Mouse (Mus musculus) midbrain, embryonic 10.5 days (tissue): ENCODE measurements at regions not wholly inside any gene's neighbourhood (a gene's known extent, or its start where the extent isn't known, plus 50 kb on each side); places are given as distances from the start of the nearest gene placed in this dataset.
A peak's percentile ranks its signal among the peaks of the same experiment; 100 is the strongest.

Source experiments
- DNase-seq: peaks from one replicate; pipeline ENCODE4 v3.0.0-alpha.2; 2017; ENCODE audit warnings: low spot score
- H3K27ac ChIP-seq: fragments of 300-500 bp; sonication (generic); replicated peaks from 2 replicates; pipeline ENCODE4 v1.5.1; 2016; ENCODE audit warnings: mild to moderate bottlenecking
- H3K27me3 ChIP-seq: fragments of 300-500 bp; sonication (generic); 2 replicates; pipeline ENCODE4 v1.6.1; 2016; ENCODE audit warnings: low read depth, mild to moderate bottlenecking; ENCODE audit not compliant: poor library complexity, severe bottlenecking
- H3K36me3 ChIP-seq: fragments of 300-500 bp; sonication (generic); 2 replicates; pipeline ENCODE4 v1.6.1; 2016; ENCODE audit warnings: mild to moderate bottlenecking, moderate library complexity
- H3K4me1 ChIP-seq: fragments of 300-500 bp; sonication (generic); 2 replicates; pipeline ENCODE4 v1.6.1; 2016
- H3K4me3 ChIP-seq: fragments of 300-500 bp; sonication (generic); 2 replicates; pipeline ENCODE4 v1.5.1; 2016; ENCODE audit warnings: mild to moderate bottlenecking, moderate library complexity
- H3K9me3 ChIP-seq: fragments of 300-500 bp; sonication (generic); replicated peaks from 2 replicates; pipeline ENCODE4 v1.6.1; 2016; ENCODE audit warnings: mild to moderate bottlenecking
- WGBS: fragments of 180-500 bp; shearing (Covaris S2); methylation state at CpG from one replicate; pipeline ENCODE4 v1.1.7; 2016; 5-methylcytosine and 5-hydroxymethylcytosine counted together

DNA sequence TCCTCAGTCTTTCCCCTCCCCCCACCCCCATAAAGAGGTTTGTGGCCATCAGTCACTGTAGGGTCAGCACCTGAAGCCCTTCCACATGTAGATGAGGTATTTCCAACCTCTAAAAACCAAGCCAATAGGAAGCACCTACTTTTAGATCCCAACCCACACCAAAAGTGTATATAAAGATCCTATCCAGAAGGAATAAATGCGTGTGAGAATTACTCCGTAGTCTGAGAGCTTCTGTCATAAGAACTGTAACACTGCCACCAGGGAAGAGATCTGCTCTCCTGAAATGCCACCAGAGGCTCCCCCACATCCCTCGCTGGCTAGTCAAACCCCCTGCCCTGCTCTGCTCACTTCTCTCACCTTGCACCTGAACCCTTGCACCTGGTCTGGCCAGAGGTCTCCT, 145.8 kb upstream of the Bank1 start:
- H3K4me3 ChIP-seq, result no peak overlapping the region
- H3K27ac ChIP-seq, result no peak overlapping the region
- WGBS, result 90% methylated on average over 3 of the region's 3 CpGs
- DNase-seq, result no peak
- H3K9me3 ChIP-seq, result no peaks in the 10 kb centered on the region
- H3K36me3 ChIP-seq, result no peaks in the 10 kb centered on the region
- H3K4me1 ChIP-seq, result no peaks in the 10 kb centered on the region
- no peaks in the 10 kb centered on the region for H3K27me3 ChIP-seq

- 90% methylated on average over 3 of the region's 3 CpGs for WGBS
- H3K9me3 ChIP-seq, result no peaks in the 10 kb centered on the region
- H3K36me3 ChIP-seq, result no peaks in the 10 kb centered on the region
- H3K4me3 ChIP-seq, result no peak overlapping the region
- H3K4me1 ChIP-seq, result no peaks in the 10 kb centered on the region
- no peak overlapping the region for H3K27ac ChIP-seq
- H3K27me3 ChIP-seq, result no peaks in the 10 kb centered on the region
- DNase-seq, result no peak
Observed at GRCm38 (mm10) chr3:136462747-136463146, 136.9 kb upstream of the Bank1 start.

DNA sequence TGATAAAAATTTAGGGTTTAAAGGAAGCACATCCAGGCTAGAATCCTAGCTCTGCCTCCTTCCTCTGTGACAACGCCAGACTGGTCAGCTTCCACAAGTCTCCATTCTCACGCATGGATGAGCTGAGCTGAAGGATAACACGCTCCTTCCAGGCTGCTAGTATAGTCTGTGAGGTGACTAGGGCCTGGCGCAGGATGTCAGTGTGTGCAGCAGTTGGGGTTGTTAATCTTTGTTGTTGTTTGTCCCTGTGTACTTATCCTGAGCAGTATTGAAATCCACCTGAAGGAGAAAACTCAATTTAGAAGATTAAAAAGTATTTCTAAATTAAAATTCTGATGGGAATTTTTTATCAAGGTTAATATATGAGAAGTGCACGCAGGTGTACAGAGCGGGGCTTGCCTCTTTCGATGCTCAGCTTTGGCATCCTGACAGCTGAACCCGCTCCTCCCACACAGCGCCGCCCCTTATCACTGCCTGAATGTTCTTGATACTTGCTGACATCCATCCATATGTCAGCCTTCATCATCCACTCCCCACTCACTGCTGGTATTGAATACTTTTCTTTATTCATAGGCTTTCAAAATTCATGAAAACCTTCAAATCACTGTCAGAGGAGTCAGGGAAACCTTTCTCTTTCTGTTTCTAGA, 130.7 kb upstream of the Bank1 start:
- no peak for DNase-seq
- Histone ChIP-seq H3K4me1 (peaks cover 14% of the 10 kb centered on the region), H3K9me3 (no peaks in the 10 kb centered on the region), H3K27ac (peak overlapping the region; percentile 53), H3K27me3 (no peaks in the 10 kb centered on the region), H3K36me3 (no peaks in the 10 kb centered on the region), H3K4me3 (no peak overlapping the region)
- WGBS, result 72% methylated on average over 10 of the region's 10 CpGs

DNA sequence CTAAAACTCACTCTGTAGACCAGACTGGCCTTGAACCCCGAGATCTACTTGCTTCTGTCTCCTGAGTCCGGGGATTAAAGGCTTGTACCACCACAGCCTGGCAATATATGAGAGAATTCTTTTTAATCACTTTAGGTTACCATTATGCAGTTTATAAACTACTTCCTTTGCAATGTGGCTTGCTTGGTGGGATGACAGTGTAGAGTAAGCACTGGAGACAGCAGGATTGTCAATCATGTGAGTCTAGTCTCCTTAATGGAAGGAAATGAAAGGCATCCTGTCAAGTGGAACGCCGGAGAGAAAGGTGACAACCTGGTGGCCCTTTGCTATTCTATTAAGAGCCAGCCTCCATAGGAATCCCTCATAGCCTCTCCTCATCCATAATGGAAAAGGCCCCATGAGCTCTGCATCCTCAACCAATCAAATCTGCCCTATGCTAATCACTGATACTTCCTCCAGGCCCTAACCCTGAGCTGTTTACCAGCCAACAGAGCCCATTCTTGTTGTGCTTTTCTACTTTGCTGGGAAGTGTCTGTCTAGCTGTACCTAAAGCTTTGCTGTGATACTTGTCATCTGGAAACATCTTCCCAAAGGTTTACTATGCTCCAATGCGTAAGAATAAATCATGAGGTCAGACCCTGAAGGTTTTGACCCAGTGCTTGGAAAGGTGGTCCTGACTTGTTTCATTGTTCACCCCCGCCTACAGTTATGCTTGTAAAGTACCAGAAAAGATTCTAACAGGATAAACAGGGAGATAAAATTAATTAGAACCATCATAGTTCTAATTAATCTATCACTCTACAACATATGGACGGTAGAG, 130.0 kb upstream of the Bank1 start:
- no peaks in the 10 kb centered on the region for H3K27me3 ChIP-seq
- DNase-seq, result peak; percentile 23
- H3K36me3 ChIP-seq, result no peaks in the 10 kb centered on the region
- 65% methylated on average over 7 of the region's 7 CpGs for WGBS
- H3K27ac ChIP-seq, result peak overlapping the region; percentile 53
- H3K4me1 ChIP-seq, result peaks cover 14% of the 10 kb centered on the region
- H3K4me3 ChIP-seq, result no peak overlapping the region
- no peaks in the 10 kb centered on the region for H3K9me3 ChIP-seq

GRCm38 (mm10) chr3:136454967-136455366, 129.1 kb upstream of the Bank1 start:
- Histone ChIP-seq H3K27me3 (no peaks in the 10 kb centered on the region), H3K27ac (no peak overlapping the region), H3K4me3 (no peak overlapping the region), H3K9me3 (no peaks in the 10 kb centered on the region), H3K4me1 (peaks cover 14% of the 10 kb centered on the region), H3K36me3 (no peaks in the 10 kb centered on the region)
- WGBS, result 93% methylated on average over 3 of the region's 3 CpGs
- DNase-seq, result no peak

GRCm38 (mm10) chr3:136450986-136451774, 125.3 kb upstream of the Bank1 start:
- WGBS, result 86% methylated on average over 9 of the region's 9 CpGs
- Histone ChIP-seq H3K27me3 (no peaks in the 10 kb centered on the region), H3K36me3 (no peaks in the 10 kb centered on the region), H3K4me1 (peaks cover 8% of the 10 kb centered on the region), H3K4me3 (no peak overlapping the region), H3K9me3 (no peaks in the 10 kb centered on the region), H3K27ac (no peak overlapping the region)
- no peak for DNase-seq

DNA sequence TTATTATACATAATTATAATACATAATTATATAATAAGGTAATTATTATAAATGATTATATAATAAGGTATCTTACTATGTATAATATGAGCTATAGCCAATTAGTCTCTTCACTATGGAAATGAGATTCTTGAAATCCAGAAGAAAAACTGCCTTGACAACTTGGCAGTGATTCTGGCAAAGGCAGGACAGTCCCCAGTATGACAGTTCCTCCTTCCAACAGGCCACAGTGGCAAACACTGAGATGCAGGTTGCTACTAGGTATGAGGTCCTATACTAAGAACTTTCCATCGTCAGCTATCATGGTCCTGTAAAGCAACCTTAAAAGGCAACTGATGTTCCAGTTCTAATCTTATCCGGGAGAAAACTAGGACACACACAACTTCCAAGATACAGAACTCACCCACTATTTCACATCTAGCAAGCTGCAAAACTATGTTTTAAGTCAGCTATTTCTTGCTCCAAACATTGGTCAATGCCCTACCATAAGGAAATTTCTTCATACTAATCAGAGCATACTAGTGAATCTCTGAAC, 124.6 kb upstream of the Bank1 start:
- 95% methylated on average over 2 of the region's 2 CpGs for WGBS
- H3K4me3 ChIP-seq, result no peak overlapping the region

GRCm38 (mm10) chr3:136449364-136449763, 123.5 kb upstream of the Bank1 start:
- H3K4me3 ChIP-seq, result no peak overlapping the region
- 84% methylated on average over 4 of the region's 4 CpGs for WGBS
- H3K27me3 ChIP-seq, result no peaks in the 10 kb centered on the region
- H3K9me3 ChIP-seq, result no peaks in the 10 kb centered on the region
- no peaks in the 10 kb centered on the region for H3K36me3 ChIP-seq
- no peaks in the 10 kb centered on the region for H3K4me1 ChIP-seq
- H3K27ac ChIP-seq, result no peak overlapping the region
- DNase-seq, result no peak

More for the DNA sequence above, 124.6 kb upstream of the Bank1 start:
- H3K9me3 ChIP-seq, result no peaks in the 10 kb centered on the region
- no peak overlapping the region for H3K27ac ChIP-seq
- peaks cover under 1% of the 10 kb centered on the region for H3K4me1 ChIP-seq
- H3K36me3 ChIP-seq, result no peaks in the 10 kb centered on the region
- H3K27me3 ChIP-seq, result no peaks in the 10 kb centered on the region
- no peak for DNase-seq

DNA sequence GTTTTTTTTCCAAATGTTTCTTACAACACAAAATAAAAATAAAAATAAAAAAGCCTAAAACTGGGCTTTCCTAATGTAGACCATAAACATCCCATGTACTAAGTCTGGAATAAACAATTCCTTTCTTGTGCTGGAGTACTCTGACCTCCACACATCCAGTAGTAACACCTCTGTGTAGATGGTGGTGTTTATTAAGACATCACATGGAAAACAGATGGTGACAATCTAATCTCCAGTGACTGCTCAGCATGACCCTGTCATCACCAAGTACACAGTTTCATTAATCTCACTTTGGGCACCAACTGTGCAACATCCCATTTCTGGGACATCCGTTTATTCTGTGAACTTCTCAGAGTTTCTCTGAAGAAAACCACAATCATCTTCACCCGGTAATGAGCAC, 118.7 kb upstream of the Bank1 start:
- Histone ChIP-seq H3K9me3 (no peaks in the 10 kb centered on the region), H3K27me3 (no peaks in the 10 kb centered on the region), H3K36me3 (no peaks in the 10 kb centered on the region), H3K4me3 (no peak overlapping the region), H3K27ac (no peak overlapping the region), H3K4me1 (no peaks in the 10 kb centered on the region)
- 74% methylated on average over 2 of the region's 2 CpGs for WGBS
- DNase-seq, result no peak

DNA sequence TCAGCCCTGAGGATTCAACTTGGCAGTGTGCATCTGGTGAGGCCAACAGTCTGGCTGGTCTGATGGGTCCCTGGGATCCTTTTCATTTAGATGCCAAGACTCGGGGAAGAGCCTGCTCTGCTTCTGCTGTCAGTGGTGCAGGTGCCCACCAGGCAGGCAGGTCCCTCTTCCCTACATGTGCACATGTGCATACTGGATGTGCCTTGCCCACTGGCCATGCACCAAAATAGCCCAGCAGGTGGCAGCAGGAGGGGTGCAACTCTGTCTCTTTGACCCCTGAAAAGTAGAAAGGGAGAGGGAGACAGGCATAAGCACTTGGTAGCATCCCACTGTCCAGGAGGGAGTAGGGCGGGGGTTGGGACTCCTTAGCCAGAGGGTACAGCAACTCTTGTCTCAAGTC, 116.2 kb upstream of the Bank1 start:
- Histone ChIP-seq H3K9me3 (no peaks in the 10 kb centered on the region), H3K4me3 (no peak overlapping the region), H3K27me3 (no peaks in the 10 kb centered on the region), H3K4me1 (no peaks in the 10 kb centered on the region), H3K27ac (no peak overlapping the region), H3K36me3 (no peaks in the 10 kb centered on the region)
- no peak for DNase-seq
- 82% methylated on average over 2 of the region's 2 CpGs for WGBS

DNA sequence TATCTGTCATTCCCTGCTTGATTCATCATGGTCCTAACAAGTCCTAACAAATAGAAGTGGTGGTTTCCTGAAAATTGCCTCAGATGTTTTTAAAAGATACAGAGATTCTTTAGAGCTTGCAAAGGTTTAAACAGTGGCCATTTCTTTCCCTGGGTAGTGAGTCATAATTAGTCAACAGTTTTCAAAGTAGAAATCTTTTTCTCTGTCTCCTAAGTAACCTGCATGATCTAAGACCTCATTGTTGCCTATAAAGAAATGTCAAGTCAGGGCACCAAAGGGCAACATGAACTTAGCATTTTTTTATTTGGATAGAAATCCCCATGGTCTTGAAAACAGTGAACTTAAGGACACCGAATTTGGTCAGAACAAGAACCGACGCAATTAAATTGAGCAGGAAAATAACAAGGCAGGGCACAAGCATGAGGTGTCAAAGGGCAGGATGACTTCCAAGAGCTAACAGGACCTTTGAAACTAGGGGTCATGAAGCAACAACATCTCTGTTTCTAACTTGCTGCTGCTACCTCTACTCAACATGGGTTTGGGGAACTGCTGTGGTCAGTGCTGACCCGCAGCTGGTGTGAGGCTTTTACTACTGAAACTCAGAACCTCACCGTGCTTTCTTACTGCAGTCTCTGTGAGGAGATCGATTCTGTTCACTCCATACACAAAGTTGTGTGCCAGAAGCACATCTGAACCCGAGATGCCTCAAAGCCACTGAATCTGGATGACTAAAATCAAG, 114.2 kb upstream of the Bank1 start:
- no peak for DNase-seq
- no peaks in the 10 kb centered on the region for H3K9me3 ChIP-seq
- WGBS, result 69% methylated on average over 7 of the region's 7 CpGs
- H3K27me3 ChIP-seq, result no peaks in the 10 kb centered on the region
- H3K4me3 ChIP-seq, result no peak overlapping the region
- H3K36me3 ChIP-seq, result no peaks in the 10 kb centered on the region
- H3K27ac ChIP-seq, result no peak overlapping the region
- no peaks in the 10 kb centered on the region for H3K4me1 ChIP-seq

DNA sequence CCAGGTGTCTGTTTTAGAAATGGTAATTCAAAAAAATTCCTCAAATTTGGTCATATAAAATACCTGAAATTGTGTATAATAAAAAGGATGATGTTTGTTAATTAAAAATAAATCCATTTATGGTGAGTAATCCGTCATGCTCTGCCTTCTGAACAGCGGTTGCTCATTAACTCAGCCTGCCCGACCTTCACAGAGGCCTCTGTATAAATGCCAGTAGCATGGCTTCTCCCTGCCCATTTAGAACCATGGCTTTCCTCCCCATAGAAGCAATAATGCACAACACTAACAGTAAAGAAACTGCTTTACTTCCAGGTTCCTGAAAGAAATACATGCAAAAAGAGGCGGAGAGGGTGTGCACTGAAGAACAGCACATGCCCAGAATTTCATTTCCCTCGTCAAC, 113.5 kb upstream of the Bank1 start:
- no peaks in the 10 kb centered on the region for H3K36me3 ChIP-seq
- H3K9me3 ChIP-seq, result no peaks in the 10 kb centered on the region
- no peak overlapping the region for H3K27ac ChIP-seq
- WGBS, result 91% methylated on average over 5 of the region's 5 CpGs
- no peaks in the 10 kb centered on the region for H3K27me3 ChIP-seq
- DNase-seq, result no peak
- H3K4me1 ChIP-seq, result no peaks in the 10 kb centered on the region
- no peak overlapping the region for H3K4me3 ChIP-seq
